Mouse (Mus musculus) spleen, embryonic (tissue): ENCODE measurements at regions not wholly inside any gene's neighbourhood (a gene's known extent, or its start where the extent isn't known, plus 50 kb on each side); places are given as distances from the start of the nearest gene placed in this dataset.

Experiments
- CTCF ChIA-PET: fragments of 350-600 bp; sonication (Branson Sonifier 250); formaldehyde crosslinking; loops from one replicate; lab custom pipeline; 2022; lab: Charles Lee

DNA sequence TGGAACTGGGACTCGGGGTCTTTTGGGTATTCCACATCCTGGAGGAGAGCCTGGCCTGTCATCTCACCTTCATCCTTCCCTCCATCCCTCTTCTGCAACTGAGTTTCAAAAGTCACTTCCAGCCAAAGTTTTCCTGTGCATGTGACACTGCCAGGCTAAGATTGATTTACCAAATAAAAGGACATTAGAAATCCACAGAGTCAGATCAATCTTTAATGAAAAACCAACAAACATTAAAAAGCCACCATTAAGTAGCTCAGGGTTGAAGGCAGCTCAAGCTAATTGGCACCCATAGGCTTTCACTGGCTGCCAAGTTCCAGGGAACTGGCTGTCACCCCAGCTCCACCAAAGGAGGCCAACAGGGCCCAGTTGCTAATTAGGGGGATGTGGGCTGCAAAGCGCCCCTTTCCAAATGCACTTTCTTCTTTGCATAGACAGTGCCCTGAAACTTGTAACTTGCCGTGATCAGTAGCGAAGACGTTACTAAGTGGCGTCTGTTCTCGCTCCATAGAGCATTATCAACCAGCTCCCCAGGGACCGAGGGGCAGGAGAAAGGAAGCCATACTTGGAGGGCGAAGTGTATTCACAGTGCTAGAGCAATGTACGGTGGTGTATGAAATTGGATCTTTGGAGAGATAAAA, 464.6 kb upstream of the Gm19410 start:
- CTCF ChIA-PET, result no interaction called here

DNA sequence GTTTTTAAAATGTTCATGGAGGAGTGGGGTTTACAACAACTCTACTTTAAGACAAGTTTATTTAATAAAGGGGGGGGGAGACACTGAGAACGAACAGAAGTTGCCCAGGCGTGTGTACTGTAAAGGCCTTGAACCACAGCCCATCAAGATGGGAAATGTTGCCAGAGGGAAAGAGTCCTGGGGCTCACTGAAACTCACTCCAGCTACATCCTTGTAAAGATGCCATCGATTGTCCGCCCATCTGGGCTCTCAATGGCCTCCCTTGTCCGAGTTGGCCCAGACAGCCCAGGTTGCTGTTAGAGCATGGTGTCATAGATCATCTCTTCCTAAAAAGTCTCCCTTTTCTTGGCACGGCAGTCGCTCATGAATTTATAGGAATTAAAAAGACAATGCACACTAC, 462.7 kb upstream of the Gm19410 start:
- CTCF ChIA-PET, result no interaction called here

DNA sequence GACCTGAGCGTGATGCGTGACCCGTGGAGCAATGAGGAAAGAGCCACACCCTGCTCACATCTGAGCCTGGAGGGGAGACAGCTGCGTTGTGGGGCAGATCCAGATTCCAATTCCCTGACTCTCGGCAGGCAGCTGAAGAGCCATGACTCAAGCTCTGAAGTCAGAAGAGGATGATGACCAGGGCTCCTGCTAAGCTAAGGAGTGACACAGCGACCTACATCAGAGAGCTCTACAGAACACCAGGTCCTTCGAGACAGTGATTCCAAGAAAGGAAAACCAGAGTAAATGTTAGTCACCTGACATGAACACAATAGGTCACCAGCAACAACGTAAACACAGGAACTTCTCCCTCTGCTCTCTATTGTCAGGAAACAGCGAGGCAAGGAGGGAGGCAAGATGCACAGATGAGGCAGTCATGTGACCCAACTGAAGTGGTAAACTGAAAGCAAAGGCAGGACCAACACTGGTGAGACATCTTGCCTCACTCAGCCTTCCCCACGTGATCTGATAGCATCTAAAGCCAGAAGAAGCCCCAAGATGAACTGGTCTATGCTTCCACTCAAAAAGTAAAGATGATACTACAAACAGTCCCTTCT, 444.2 kb upstream of the Gm19410 start:
- CTCF ChIA-PET, result no interaction called here

DNA sequence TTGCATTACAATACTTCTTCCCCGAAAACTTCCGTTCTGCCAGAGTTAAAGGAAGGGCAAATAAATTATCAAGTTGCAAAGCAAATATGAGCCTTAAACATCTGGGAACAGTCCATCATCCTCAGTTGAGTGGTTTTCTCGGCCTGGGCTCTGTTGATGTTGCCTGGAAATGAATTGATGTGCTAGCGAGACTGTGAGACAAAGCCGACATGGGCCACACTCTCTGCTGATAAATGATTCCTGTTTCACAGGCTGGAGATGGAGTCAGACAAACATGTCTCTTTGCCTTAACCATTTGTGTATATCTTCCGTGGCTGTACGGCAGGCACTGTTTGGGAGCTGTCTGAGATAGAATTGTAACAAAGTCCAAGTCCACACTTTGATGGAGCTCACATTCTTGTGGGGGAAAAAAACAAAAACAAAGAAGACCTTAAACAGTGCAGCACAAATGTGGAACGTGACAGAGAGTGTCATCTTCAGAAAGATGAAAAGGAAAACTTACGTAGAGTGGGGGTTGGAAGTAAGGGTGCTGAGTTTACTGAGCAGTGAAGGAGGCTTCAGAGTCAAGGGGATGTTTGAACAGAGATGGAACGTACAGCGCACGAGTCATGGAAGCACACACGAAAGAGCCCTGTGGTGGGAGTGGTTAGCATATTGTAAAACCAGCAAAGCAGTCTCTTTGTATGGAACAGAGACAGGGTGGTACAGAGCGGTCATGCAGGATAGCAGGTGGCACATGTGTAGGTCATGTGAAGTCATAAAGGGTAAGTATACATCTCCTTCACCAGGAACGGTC, 442.2 kb upstream of the Gm19410 start:
- CTCF ChIA-PET, result no interaction called here
